Mouse (Mus musculus): ENCODE data around the gene Crcp.

- TF ChIP-seq GATA1 (IDR thresholded peaks at IDR 0.05; ENCODE audit: borderline replicate concordance, low read length) (no peak), CTCF (IDR thresholded peaks at IDR 0.05; ENCODE audit: low read depth, low read length) (0 out of 2 replicates have a peak, but pooled peaks have one; percentile 28), TAL1 (conservative IDR thresholded peaks at IDR 0.05; ENCODE audit: low read depth, low read length) (no peak), POLR2AphosphoS5 (IDR thresholded peaks at IDR 0.05; ENCODE audit: insufficient replicate concordance, low read depth, low read length) (no peak), GATA2 (IDR thresholded peaks at IDR 0.05; ENCODE audit: borderline replicate concordance, low read depth, low read length) (no peak)
These were observed 21.7 kb upstream of the Crcp start for GRCm38 (mm10) chr5:130007344-130007743.

Data from G1E (cell line).